Mouse (Mus musculus): ENCODE data around the gene Chrd. TPM values are rescaled to one million over a fixed set of nuclear protein-coding genes. Genes with fewer than 3 reads are reported as not detected.

The Chrd gene
- polyA plus RNA-seq, 1 experiment from 2014 or later: 3.6 TPM

GRCm38 (mm10) chr16:20715161-20715560 is 17.8 kb upstream of the Chrd start:
- Histone ChIP-seq H3K27me3 (ENCODE audit: insufficient read depth, poor library complexity, severe bottlenecking) (no peaks in the 10 kb centered on the region), H3K36me3 (peaks cover 42% of the 10 kb centered on the region), H3K9me3 (no peaks in the 10 kb centered on the region), H3K27ac (peak overlapping the region; percentile 95), H3K4me3 (peak overlapping the region; percentile 73), H3K4me1 (replicated peaks) (peaks cover 54% of the 10 kb centered on the region)
- no peak for DNase-seq (ENCODE audit: low spot score)
- 53% methylated on average over 2 of the region's 2 CpGs for WGBS

DNA sequence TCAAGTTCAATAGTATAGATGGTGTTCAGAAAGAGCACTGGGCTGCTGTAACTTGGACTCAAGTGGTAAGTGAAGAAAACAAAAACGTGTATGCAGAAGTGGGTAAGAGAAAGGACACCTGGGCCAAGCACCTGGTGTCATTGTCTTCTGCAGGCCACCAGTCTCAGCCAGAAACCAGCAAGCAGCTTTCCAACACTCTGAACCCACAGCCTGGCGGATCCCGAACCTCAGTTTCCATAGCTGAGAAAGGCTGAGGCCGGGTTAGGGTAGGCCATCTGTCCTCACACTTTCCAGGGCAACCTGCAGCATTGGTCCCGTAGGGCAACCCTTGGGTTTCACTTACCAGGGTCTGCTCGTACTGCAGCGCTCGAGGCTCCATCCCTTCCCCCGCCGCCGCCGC is 17.4 kb upstream of the Chrd start:
- Histone ChIP-seq H3K9me3 (no peaks in the 10 kb centered on the region), H3K4me3 (peak overlapping the region; percentile 73), H3K4me1 (replicated peaks) (peaks cover 54% of the 10 kb centered on the region), H3K36me3 (peaks cover 42% of the 10 kb centered on the region), H3K27me3 (ENCODE audit: insufficient read depth, poor library complexity, severe bottlenecking) (no peaks in the 10 kb centered on the region), H3K27ac (peak overlapping the region; percentile 95)
- no peak for DNase-seq (ENCODE audit: low spot score)
- 0% methylated on average over 12 of the region's 12 CpGs for WGBS

- H3K27me3 ChIP-seq (ENCODE audit: insufficient read depth, poor library complexity, severe bottlenecking): no peaks in the 10 kb centered on the region
- peaks cover 54% of the 10 kb centered on the region for H3K4me1 ChIP-seq (replicated peaks)
- WGBS: under 1% methylated on average over 67 of the region's 68 CpGs
- H3K4me3 ChIP-seq: peak overlapping the region; percentile 73
- DNase-seq (ENCODE audit: low spot score): peak; percentile 88
- no peaks in the 10 kb centered on the region for H3K9me3 ChIP-seq
- H3K27ac ChIP-seq: peak overlapping the region; percentile 95
- H3K36me3 ChIP-seq: peaks cover 42% of the 10 kb centered on the region
Measured at GRCm38 (mm10) chr16:20715976-20716840, 16.7 kb upstream of the Chrd start.

GRCm38 (mm10) chr16:20716841-20717180 is 16.1 kb upstream of the Chrd start:
- Histone ChIP-seq H3K4me1 (replicated peaks) (peaks cover 54% of the 10 kb centered on the region), H3K27ac (peak overlapping the region; percentile 95), H3K4me3 (peak overlapping the region; percentile 73), H3K27me3 (ENCODE audit: insufficient read depth, poor library complexity, severe bottlenecking) (no peaks in the 10 kb centered on the region), H3K36me3 (peaks cover 42% of the 10 kb centered on the region), H3K9me3 (no peaks in the 10 kb centered on the region)
- DNase-seq (ENCODE audit: low spot score): no peak
- WGBS: under 1% methylated on average over 8 of the region's 8 CpGs

DNA sequence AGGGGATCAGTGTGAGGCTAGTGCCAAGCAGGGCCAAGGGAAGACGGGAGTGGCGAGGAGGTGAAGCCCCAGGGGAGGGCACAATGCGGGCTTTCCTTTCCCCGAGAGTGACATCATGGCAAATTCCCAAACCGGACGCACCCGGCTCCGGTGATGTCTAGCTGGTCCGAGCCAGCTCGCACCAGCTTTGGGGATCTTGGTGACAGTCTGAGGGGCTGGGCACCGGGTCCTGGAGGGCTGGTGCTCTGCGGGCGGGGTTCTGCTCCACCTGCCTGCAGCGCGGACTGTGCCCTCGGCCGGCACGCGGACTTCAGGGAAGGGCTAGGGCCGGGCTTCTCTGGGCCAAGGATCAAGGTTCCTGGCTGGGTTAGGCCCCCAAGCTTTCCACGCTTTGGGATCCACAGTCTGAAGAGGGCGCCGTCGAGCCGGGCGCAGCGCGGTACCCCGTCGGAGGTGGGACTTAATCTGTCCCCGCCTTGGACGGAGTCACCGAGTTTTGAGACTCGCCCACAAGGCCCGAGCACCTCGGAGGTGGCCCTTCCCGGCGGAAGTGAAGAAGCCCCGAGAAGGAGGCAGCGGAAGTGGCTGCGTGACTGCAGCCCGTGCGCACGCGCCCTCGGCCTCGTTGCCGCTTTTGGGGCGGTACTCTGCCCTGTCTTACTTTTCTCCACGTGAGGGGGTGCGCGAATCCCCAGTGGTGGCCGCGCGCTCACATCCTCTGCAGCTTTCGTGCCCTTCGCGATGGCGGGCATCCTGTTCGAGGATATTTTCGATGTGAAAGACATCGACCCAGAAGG is 15.5 kb upstream of the Chrd start, which contains the start of the genes Polr2h and Clcn2:
TSS of gene Polr2h (plus strand) at position 485 of the 797 bp plus-strand sequence.
TSS of gene Clcn2 (minus strand) at position 566 of the 797 bp plus-strand sequence.
- Histone ChIP-seq H3K4me1 (replicated peaks) (peaks cover 54% of the 10 kb centered on the region), H3K9me3 (no peaks in the 10 kb centered on the region), H3K27me3 (ENCODE audit: insufficient read depth, poor library complexity, severe bottlenecking) (no peaks in the 10 kb centered on the region), H3K27ac (peak within 1 kb of the TSS; percentile 95), H3K4me3 (peak within 1 kb of the TSS; percentile 73), H3K36me3 (peaks cover 42% of the 10 kb centered on the region)
- DNase-seq (ENCODE audit: low spot score): peak; percentile 96
- under 1% methylated on average over 62 of the region's 62 CpGs for WGBS

DNA sequence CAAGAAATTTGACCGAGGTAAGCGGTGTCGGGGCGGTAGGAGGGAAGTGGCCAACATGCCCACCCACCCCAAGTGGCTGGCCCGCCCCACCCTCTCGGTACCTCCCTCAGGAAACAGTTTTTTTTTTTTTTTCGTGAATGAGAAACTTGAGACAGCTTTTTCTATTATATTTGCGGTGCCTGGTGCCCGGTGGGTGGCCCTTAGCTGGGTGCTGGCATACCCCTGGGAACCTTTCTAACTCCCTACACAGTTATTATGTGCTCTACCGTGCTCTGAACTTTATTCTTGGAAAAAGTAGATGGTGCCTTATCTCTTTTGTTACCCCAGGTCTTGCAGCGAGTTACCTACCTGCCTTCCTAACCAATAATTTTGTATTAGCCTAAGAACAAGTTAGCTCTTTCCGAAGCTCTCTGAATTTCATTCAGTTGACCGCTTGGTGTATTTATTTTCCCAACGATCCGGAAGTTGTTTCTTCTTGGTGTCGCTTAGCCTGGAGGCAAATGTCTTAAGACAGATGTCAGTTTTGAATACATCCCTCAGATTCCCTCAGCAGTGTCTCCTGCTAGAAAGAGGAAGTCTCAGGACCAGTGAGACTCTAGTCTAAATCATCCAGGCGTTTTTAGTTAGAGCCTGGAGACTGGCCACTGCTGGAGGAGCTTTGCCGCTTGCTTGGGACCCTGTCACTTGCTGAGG is 14.8 kb upstream of the Chrd start:
- no peak for DNase-seq (ENCODE audit: low spot score)
- Histone ChIP-seq H3K27ac (peak overlapping the region; percentile 95), H3K4me3 (peak overlapping the region; percentile 73), H3K9me3 (no peaks in the 10 kb centered on the region), H3K27me3 (ENCODE audit: insufficient read depth, poor library complexity, severe bottlenecking) (no peaks in the 10 kb centered on the region), H3K4me1 (replicated peaks) (peaks cover 54% of the 10 kb centered on the region), H3K36me3 (peaks cover 41% of the 10 kb centered on the region)
- 3% methylated on average over 18 of the region's 18 CpGs for WGBS

DNA sequence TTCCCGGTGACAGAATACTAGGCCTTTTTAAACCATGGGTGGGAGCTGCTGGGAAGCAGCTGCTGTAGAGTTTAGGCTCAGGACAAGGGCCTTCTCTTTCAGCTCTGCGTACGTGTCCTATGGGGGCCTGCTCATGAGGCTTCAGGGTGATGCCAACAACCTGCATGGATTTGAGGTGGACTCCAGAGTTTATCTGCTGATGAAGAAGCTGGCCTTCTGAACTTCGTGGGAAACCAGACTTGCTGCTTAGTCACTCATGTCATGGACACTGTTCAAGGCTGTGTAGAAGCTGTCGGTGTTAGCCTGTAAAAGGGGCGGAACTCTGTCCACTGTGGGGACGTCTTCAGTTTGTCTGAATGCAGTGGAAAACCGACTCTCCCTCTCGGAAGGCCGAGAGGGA is 11.1 kb upstream of the Chrd start:
- DNase-seq (ENCODE audit: low spot score): no peak
- WGBS: 86% methylated on average over 10 of the region's 10 CpGs
- H3K36me3 ChIP-seq: peaks cover 37% of the 10 kb centered on the region
- H3K27ac ChIP-seq: no peak overlapping the region
- no peak overlapping the region for H3K4me3 ChIP-seq
- H3K4me1 ChIP-seq (replicated peaks): peaks cover 23% of the 10 kb centered on the region
- no peaks in the 10 kb centered on the region for H3K9me3 ChIP-seq
- no peaks in the 10 kb centered on the region for H3K27me3 ChIP-seq (ENCODE audit: insufficient read depth, poor library complexity, severe bottlenecking)

DNA sequence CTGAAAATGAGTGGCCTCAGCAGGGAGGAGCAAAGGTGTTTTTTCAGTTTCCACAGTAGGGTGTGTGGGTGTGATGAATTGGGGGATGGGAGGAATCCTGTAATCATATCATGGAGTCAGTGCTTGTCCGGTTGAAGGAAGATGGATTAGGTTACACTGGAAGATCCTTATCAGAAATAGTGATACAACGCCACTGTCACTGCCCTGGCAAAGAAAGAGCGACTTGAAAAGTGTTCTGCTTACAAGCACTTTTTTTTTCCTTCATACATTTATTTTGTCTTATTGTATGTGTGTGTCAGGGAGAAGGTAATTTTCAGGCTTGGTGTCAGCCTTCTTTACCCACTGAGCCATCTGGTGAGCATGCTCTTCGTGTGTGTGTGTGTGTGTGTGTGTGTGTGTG is 10.2 kb upstream of the Chrd start:
- H3K4me3 ChIP-seq: no peak overlapping the region
- H3K4me1 ChIP-seq (replicated peaks): peaks cover 14% of the 10 kb centered on the region
- WGBS: 80% methylated on average over 4 of the region's 4 CpGs
- no peaks in the 10 kb centered on the region for H3K27me3 ChIP-seq (ENCODE audit: insufficient read depth, poor library complexity, severe bottlenecking)
- H3K27ac ChIP-seq: no peak overlapping the region
- H3K36me3 ChIP-seq: peaks cover 37% of the 10 kb centered on the region
- DNase-seq (ENCODE audit: low spot score): no peak
- no peaks in the 10 kb centered on the region for H3K9me3 ChIP-seq

DNA sequence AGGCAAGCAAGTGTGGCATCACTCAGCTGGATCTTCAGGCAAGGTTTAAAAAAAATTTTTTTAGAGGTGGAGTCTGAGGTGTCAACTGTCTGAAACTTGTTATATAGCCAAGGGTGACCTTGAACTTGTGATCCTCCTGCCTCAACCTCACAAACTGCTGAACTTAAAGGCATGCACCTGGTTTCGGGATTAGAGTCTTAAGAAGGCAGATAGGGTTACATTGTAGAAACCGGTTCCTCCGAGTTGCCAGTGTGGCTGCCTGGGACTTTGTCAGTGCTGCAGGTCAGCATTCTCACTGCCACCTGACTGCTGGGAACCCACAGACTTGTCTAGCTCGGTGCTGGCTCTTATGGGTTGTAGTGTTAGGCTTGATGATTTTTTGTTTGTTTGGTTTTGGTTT is 9.7 kb upstream of the Chrd start:
- no peaks in the 10 kb centered on the region for H3K9me3 ChIP-seq
- no peak overlapping the region for H3K4me3 ChIP-seq
- 64% methylated on average over 4 of the region's 4 CpGs for WGBS
- H3K4me1 ChIP-seq (replicated peaks): peaks cover 11% of the 10 kb centered on the region
- H3K36me3 ChIP-seq: peaks cover 37% of the 10 kb centered on the region
- H3K27ac ChIP-seq: no peak overlapping the region
- DNase-seq (ENCODE audit: low spot score): no peak
- no peaks in the 10 kb centered on the region for H3K27me3 ChIP-seq (ENCODE audit: insufficient read depth, poor library complexity, severe bottlenecking)

DNA sequence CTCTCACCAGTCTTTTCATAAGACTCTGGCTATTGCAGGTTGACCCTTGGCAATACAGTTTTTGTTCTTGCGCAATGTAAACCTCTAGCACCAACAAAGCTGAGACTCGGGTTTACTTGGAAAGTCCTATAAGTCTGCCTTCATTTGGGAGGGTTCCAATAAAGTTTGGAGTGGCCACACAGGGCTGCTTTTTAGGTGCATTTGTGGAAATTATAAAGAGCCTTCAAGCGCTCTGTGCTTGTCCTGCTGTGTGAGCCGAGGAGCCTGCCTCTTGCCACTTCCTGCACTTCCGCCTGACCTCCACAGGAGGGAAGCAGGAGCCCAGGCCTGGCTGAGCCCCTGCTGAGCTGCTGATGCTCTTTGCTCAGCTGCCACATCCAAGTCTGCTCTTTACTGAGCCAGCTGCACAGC is 8.6 kb upstream of the Chrd start:
- Histone ChIP-seq H3K27me3 (ENCODE audit: insufficient read depth, poor library complexity, severe bottlenecking) (no peaks in the 10 kb centered on the region), H3K4me3 (no peak overlapping the region), H3K36me3 (peaks cover 37% of the 10 kb centered on the region), H3K27ac (no peak overlapping the region), H3K4me1 (replicated peaks) (peaks cover 4% of the 10 kb centered on the region), H3K9me3 (no peaks in the 10 kb centered on the region)
- WGBS: 32% methylated on average over 5 of the region's 5 CpGs
- DNase-seq (ENCODE audit: low spot score): peak; percentile 62

DNA sequence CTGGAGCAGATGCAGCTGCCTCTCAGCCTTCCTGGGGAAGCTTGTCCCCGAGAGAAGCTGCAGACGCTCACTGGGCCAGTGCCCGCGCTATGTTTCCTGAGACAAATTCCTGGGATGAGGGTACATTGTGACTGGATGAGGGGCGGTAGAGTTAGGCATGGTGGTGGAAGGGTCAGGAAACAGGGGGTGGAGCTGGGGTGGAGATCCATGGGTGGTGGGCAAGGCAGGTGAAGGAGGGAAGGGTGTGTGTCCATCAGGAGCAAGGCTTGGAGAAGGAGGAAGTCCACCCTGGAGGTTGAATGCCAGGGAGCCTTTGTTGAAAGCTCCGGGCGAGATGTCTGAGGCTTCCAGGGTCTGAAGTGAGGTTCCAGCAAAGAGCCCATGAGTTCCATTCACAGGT is 7.6 kb upstream of the Chrd start:
- H3K4me3 ChIP-seq: no peak overlapping the region
- peaks cover 10% of the 10 kb centered on the region for H3K4me1 ChIP-seq (replicated peaks)
- no peak overlapping the region for H3K27ac ChIP-seq
- H3K9me3 ChIP-seq: no peaks in the 10 kb centered on the region
- DNase-seq (ENCODE audit: low spot score): no peak
- WGBS: 80% methylated on average over 7 of the region's 7 CpGs
- H3K36me3 ChIP-seq: peaks cover 27% of the 10 kb centered on the region
- no peaks in the 10 kb centered on the region; the same call in 1 of the 2 replicates for H3K27me3 ChIP-seq (ENCODE audit: insufficient read depth, poor library complexity, severe bottlenecking)

- peaks cover 14% of the 10 kb centered on the region for H3K4me1 ChIP-seq (replicated peaks)
- DNase-seq (ENCODE audit: low spot score): no peak
- no peak overlapping the region for H3K4me3 ChIP-seq
- no peaks in the 10 kb centered on the region for H3K9me3 ChIP-seq
- peaks cover 23% of the 10 kb centered on the region for H3K36me3 ChIP-seq
- 79% methylated on average over 4 of the region's 4 CpGs for WGBS
- no peak overlapping the region for H3K27ac ChIP-seq
- H3K27me3 ChIP-seq (ENCODE audit: insufficient read depth, poor library complexity, severe bottlenecking): no peaks in the 10 kb centered on the region; the same call in 1 of the 2 replicates
Measured at GRCm38 (mm10) chr16:20725750-20726149, 7.2 kb upstream of the Chrd start.

Data from hindbrain, embryonic 10.5 days (tissue).